Mouse (Mus musculus) megakaryocyte, embryonic 14.5 days (primary cell): Measurements from ENCODE around the gene Flna.
A peak's percentile ranks its signal among the peaks of the same experiment; 100 is the strongest.

Experiments
- FLI1 ChIP-seq: IDR thresholded peaks from 2 replicates; pipeline ENCODE4 v1.6.1; 2012; ENCODE audit warnings: low read length, inconsistent platforms, mixed read lengths
- GATA1 ChIP-seq: IDR thresholded peaks from 3 replicates; pipeline ENCODE4 v1.6.1; 2012; ENCODE audit warnings: mixed read lengths, low read length, inconsistent platforms, borderline replicate concordance

GRCm38 (mm10) chrX:74270062-74270901 lies 20.7 kb upstream of the Flna start, which contains the start of gene Rpl10:
- peak; percentile 88 for TF ChIP-seq GATA1
- no peak for TF ChIP-seq FLI1
